Mouse (Mus musculus): ENCODE results near the gene Jmjd7. TPM values are rescaled to one million over a fixed set of nuclear protein-coding genes. Genes with fewer than 3 reads are reported as not detected.
A peak's percentile ranks its signal among the peaks of the same experiment; 100 is the strongest.

The Jmjd7 gene
- polyA plus RNA-seq, 1 experiment = 8.9 TPM

DNA sequence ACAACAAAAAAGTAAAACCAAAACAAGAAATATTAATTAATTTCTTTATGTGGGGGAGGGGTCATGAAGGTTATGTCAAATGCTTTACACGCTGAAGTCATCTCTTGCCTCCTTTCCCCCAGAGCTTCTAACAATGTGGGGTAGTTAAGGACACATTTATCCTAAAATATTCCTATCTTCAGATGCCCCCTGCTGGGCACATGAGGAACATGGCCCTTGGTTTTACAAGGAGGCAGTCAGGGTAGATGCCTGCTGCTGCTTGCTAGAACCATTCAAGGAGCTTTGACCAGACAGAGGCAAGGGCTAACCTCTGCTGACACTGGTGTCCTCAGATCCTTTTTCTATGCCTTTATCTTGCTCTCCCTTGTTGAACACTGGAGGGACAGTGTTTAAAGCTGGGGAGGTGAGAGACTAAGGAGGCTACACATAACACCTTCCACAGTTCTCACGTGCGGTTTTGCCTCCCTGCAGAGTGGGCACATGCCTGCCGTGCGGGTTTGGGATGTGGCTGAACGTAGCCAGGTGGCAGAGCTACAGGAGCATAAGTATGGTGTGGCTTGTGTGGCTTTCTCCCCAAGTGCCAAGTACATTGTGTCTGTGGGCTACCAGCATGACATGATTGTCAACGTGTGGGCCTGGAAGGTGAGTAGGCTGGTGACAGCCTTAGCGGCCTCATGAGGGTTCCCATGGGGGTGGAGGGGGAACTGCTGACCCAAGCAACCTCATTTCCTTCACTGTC, 15.7 kb upstream of the Jmjd7 start:
- DNase-seq = peak; percentile 75

DNA sequence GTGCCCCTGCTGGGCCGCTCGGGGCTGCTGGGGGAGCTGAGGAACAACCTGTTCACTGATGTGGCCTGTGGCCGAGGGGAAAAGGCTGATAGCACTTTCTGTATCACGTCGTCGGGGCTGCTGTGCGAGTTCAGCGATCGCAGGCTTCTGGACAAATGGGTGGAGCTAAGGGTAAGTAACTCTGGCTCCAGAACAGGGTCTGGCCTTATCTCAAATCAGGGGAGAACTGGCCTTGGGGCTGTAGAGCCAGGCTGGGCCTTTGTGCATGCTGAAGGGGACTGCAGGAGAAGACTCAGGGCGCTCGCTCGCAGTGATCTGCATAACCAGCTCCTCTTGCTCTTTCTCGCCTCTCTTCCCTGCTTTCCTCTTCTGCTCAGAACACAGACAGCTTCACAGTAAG, 14.4 kb upstream of the Jmjd7 start:
- Histone ChIP-seq H3K36me3 (ENCODE audit: control insufficient read depth, insufficient read depth, low read length) (0 out of 2 replicates have a peak, but pooled peaks cover 2% of the 10 kb centered on the region), H3K27me3 (replicated peaks; ENCODE audit: control insufficient read depth, insufficient read depth, low read length) (no peaks in the 10 kb centered on the region), H3K4me3 (ENCODE audit: insufficient read depth, low read depth, low read length) (no peak overlapping the region), H3K4me1 (ENCODE audit: control insufficient read depth, insufficient read depth, low read length) (peaks cover 3% of the 10 kb centered on the region), H3K27ac (ENCODE audit: insufficient read depth, low read depth, low read length) (no peak overlapping the region)
- no peak for DNase-seq
- 87% methylated on average over 13 of the region's 13 CpGs for WGBS
- TF ChIP-seq POLR2A (IDR thresholded peaks at IDR 0.05; ENCODE audit: low read depth, low read length) (no peak), CTCF (conservative IDR thresholded peaks at IDR 0.05; ENCODE audit: insufficient read depth, insufficient read length, low read depth, low read length) (no peak)

More for the DNA sequence above, 15.7 kb upstream of the Jmjd7 start:
- H3K36me3 ChIP-seq (ENCODE audit: control insufficient read depth, insufficient read depth, low read length) = no peaks in the 10 kb centered on the region
- peaks cover 8% of the 10 kb centered on the region for H3K4me1 ChIP-seq (ENCODE audit: control insufficient read depth, insufficient read depth, low read length)
- no peaks in the 10 kb centered on the region for H3K27me3 ChIP-seq (replicated peaks; ENCODE audit: control insufficient read depth, insufficient read depth, low read length)
- H3K27ac ChIP-seq (ENCODE audit: insufficient read depth, low read depth, low read length) = no peak overlapping the region
- no peak overlapping the region for H3K4me3 ChIP-seq (ENCODE audit: insufficient read depth, low read depth, low read length)
- WGBS = 73% methylated on average over 8 of the region's 8 CpGs
- TF ChIP-seq CTCF (conservative IDR thresholded peaks at IDR 0.05; ENCODE audit: insufficient read depth, insufficient read length, low read depth, low read length) (peak; percentile 75), POLR2A (IDR thresholded peaks at IDR 0.05; ENCODE audit: low read depth, low read length) (no peak)

DNA sequence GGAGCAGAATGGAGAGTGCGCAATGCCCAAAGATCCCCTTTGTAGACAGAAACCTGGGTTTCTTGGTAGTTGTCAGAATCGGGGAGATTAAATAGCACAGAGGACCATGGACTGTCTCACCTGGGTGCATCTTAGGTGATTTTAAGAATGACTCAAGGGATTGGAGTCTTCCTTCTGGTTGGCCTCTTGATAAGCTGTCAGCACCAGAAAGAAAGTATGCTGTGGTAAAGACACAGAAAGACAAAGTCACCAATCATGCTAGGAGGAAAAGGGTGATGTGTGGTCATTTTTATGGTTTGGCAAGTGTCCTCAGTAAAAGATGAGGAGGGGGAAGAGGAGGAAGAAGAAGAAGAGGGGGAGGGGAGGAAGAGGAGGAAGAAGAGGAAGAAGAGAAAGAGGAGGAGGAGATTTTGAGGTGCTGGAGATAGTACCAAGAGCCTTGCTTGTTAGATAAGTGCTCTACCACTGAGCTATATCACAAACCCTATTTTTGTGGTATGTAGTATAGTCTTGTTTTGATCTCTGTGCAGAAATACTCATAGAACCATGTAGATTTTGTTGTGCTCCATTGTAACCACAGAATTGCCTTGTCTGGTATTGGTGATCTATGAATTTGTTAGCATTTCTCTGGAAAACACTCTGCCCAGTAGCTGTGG, 13.3 kb upstream of the Jmjd7 start:
- H3K36me3 ChIP-seq (ENCODE audit: control insufficient read depth, insufficient read depth, low read length) = 0 out of 2 replicates have a peak, but pooled peaks cover 2% of the 10 kb centered on the region
- H3K4me1 ChIP-seq (ENCODE audit: control insufficient read depth, insufficient read depth, low read length) = no peaks in the 10 kb centered on the region
- no peaks in the 10 kb centered on the region for H3K27me3 ChIP-seq (replicated peaks; ENCODE audit: control insufficient read depth, insufficient read depth, low read length)
- TF ChIP-seq CTCF (conservative IDR thresholded peaks at IDR 0.05; ENCODE audit: insufficient read depth, insufficient read length, low read depth, low read length) (no peak), POLR2A (IDR thresholded peaks at IDR 0.05; ENCODE audit: low read depth, low read length) (no peak)
- H3K27ac ChIP-seq (ENCODE audit: insufficient read depth, low read depth, low read length) = no peak overlapping the region
- 93% methylated on average over 2 of the region's 2 CpGs for WGBS
- no peak overlapping the region for H3K4me3 ChIP-seq (ENCODE audit: insufficient read depth, low read depth, low read length)
- no peak for DNase-seq

DNA sequence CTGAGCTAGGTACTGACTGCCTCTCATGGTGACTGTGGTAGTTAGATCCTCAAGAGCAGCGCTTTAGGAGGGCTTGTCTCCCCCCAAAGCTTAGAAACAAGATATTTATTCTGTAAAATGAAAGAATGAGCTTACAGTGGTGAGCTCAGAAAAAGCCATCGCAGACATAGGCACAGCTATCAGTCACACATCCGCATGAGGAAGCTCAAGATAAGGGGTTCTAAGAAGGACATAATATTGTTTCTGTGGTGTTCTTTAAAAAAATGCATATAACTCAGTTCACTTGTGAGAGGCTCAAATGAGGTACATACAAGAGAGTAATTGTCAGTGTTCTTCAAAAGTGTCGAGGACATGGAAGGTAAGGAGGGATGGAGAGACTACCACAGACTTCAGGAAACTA, 11.4 kb upstream of the Jmjd7 start:
- Histone ChIP-seq H3K4me3 (ENCODE audit: insufficient read depth, low read depth, low read length) (no peak overlapping the region), H3K27ac (ENCODE audit: insufficient read depth, low read depth, low read length) (no peak overlapping the region), H3K27me3 (replicated peaks; ENCODE audit: control insufficient read depth, insufficient read depth, low read length) (no peaks in the 10 kb centered on the region), H3K36me3 (ENCODE audit: control insufficient read depth, insufficient read depth, low read length) (0 out of 2 replicates have a peak, but pooled peaks cover 2% of the 10 kb centered on the region), H3K4me1 (ENCODE audit: control insufficient read depth, insufficient read depth, low read length) (no peaks in the 10 kb centered on the region)
- no peak for TF ChIP-seq POLR2A (IDR thresholded peaks at IDR 0.05; ENCODE audit: low read depth, low read length)
- TF ChIP-seq CTCF (conservative IDR thresholded peaks at IDR 0.05; ENCODE audit: insufficient read depth, insufficient read length, low read depth, low read length) = no peak
- WGBS = 95% methylated on average over 4 of the region's 4 CpGs
- no peak for DNase-seq

DNA sequence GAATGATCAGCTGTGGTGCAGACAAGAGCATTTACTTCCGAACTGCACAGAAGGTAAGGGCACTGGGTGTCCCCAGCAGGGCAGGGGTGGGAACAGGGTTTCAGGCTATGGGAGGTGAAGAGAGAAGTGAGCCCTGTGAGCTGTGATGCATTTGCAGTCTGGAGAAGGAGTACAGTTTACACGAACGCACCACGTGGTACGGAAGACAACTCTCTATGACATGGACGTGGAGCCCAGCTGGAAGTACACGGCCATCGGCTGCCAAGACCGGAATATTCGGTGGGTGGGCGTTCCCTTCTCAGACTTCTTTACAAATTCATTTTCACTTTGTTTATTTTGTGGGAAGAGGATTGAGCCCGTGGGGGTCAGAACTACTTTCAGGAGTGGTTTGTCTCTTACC, 9.7 kb upstream of the Jmjd7 start:
- H3K27ac ChIP-seq (ENCODE audit: insufficient read depth, low read depth, low read length) = no peak overlapping the region
- no peak for DNase-seq

DNA sequence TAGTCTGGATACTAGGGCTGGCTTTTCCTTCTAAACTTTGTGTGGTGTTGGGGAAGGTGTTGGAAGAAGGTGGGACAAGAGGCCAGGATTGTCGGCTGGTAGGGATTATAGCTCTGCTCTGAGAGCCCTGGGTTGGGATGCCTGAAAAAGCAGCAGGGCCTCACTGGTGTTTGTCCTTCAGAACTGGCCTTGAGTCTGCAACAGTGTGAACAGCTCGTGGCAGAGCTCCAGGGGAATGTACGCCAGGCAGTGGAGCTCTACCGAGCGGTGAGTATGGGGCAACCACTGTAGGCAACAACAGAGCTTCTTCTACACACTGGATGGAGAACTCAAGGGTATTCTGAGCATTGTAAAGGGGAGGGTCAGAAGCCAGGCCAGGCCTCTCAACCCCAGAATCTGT, 2.9 kb upstream of the Jmjd7 start:
- peaks cover 10% of the 10 kb centered on the region; the same call in 1 of the 2 replicates for H3K4me1 ChIP-seq (ENCODE audit: control insufficient read depth, insufficient read depth, low read length)
- 79% methylated on average over 5 of the region's 5 CpGs for WGBS
- H3K36me3 ChIP-seq (ENCODE audit: control insufficient read depth, insufficient read depth, low read length) = peaks cover 2% of the 10 kb centered on the region; the same call in 1 of the 2 replicates
- H3K4me3 ChIP-seq (ENCODE audit: insufficient read depth, low read depth, low read length) = no peak overlapping the region
- no peaks in the 10 kb centered on the region for H3K27me3 ChIP-seq (replicated peaks; ENCODE audit: control insufficient read depth, insufficient read depth, low read length)
- peak; percentile 30 for DNase-seq
- no peak overlapping the region for H3K27ac ChIP-seq (ENCODE audit: insufficient read depth, low read depth, low read length)
- no peak for TF ChIP-seq POLR2A (IDR thresholded peaks at IDR 0.05; ENCODE audit: low read depth, low read length)
- TF ChIP-seq CTCF (conservative IDR thresholded peaks at IDR 0.05; ENCODE audit: insufficient read depth, insufficient read length, low read depth, low read length) = no peak

More for the DNA sequence above, 9.7 kb upstream of the Jmjd7 start:
- Histone ChIP-seq H3K27me3 (replicated peaks; ENCODE audit: control insufficient read depth, insufficient read depth, low read length) (no peaks in the 10 kb centered on the region), H3K4me3 (ENCODE audit: insufficient read depth, low read depth, low read length) (no peak overlapping the region), H3K4me1 (ENCODE audit: control insufficient read depth, insufficient read depth, low read length) (no peaks in the 10 kb centered on the region), H3K36me3 (ENCODE audit: control insufficient read depth, insufficient read depth, low read length) (peaks cover 4% of the 10 kb centered on the region; the same call in 1 of the 2 replicates)
- TF ChIP-seq POLR2A (IDR thresholded peaks at IDR 0.05; ENCODE audit: low read depth, low read length) (no peak), CTCF (conservative IDR thresholded peaks at IDR 0.05; ENCODE audit: insufficient read depth, insufficient read length, low read depth, low read length) (no peak)
- 89% methylated on average over 12 of the region's 12 CpGs for WGBS

DNA sequence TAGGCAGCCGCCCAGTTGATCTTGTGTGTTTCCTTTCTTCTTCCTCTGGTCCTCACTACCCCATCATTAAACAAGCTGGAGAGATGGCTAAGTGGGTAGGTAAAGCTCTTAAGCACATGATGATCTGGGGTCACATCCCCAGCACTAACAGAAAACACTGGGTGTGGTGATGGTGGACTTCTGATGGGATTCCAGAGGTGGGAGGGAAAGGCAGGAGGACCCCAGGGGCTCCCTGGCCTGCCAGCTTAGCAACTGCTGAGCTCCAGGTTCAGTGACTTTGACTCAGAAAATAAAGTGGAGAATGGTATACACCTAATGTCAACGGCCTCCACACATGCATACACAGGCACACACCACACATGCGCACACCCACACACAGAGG, 658 bp downstream of the Jmjd7 start:
- DNase-seq = no peak
- Histone ChIP-seq H3K27ac (ENCODE audit: insufficient read depth, low read depth, low read length) (peak overlapping the region; percentile 90; the same call in 1 of the 2 replicates), H3K4me1 (ENCODE audit: control insufficient read depth, insufficient read depth, low read length) (peaks cover 10% of the 10 kb centered on the region; the same call in 1 of the 2 replicates), H3K27me3 (replicated peaks; ENCODE audit: control insufficient read depth, insufficient read depth, low read length) (no peaks in the 10 kb centered on the region), H3K4me3 (ENCODE audit: insufficient read depth, low read depth, low read length) (peak overlapping the region; percentile 98), H3K36me3 (ENCODE audit: control insufficient read depth, insufficient read depth, low read length) (no peaks in the 10 kb centered on the region)
- TF ChIP-seq POLR2A (IDR thresholded peaks at IDR 0.05; ENCODE audit: low read depth, low read length) (no peak), CTCF (conservative IDR thresholded peaks at IDR 0.05; ENCODE audit: insufficient read depth, insufficient read length, low read depth, low read length) (no peak)
- 41% methylated on average over 3 of the region's 3 CpGs for WGBS
